Mouse (Mus musculus) hindbrain, embryonic 14.5 days (tissue): ENCODE measurements at regions not wholly inside any gene's neighbourhood (a gene's known extent, or its start where the extent isn't known, plus 50 kb on each side); places are given as distances from the start of the nearest gene placed in this dataset.
"Not testable (repeated sequence)": the region's sequence is repeated elsewhere in the genome, so short reads cannot be mapped to it uniquely, and the experiment has no call there.

Experiments used
- ATAC-seq: fragments of 200-750 bp; cut with Nextera tagmentation; 2 replicates; pipeline ENCODE4 v1.8.0; 2017; ENCODE audit warnings: moderate number of reproducible peaks, mild to moderate bottlenecking, moderate TSS enrichment, moderate library complexity; ENCODE audit not compliant: low FRiP score
- DNase-seq: peaks from one replicate; pipeline ENCODE4 v3.0.0-alpha.2; 2015; ENCODE audit warnings: low spot score
- H3K27ac ChIP-seq: fragments of 300-500 bp; sonication (generic); 2 replicates; pipeline ENCODE4 v1.5.1; 2014; ENCODE audit warnings: mild to moderate bottlenecking, moderate library complexity
- H3K27me3 ChIP-seq: fragments of 300-500 bp; sonication (generic); 2 replicates; pipeline ENCODE4 v1.6.1; 2014; ENCODE audit warnings: mild to moderate bottlenecking, low read length, mixed read lengths; ENCODE audit not compliant: control insufficient read depth, insufficient read depth
- H3K36me3 ChIP-seq: fragments of 300-500 bp; sonication (generic); replicated peaks from 2 replicates; pipeline ENCODE4 v1.6.1; 2014; ENCODE audit not compliant: control insufficient read depth, insufficient read depth
- H3K4me1 ChIP-seq: fragments of 300-500 bp; sonication (generic); replicated peaks from 2 replicates; pipeline ENCODE4 v1.6.1; 2014; ENCODE audit warnings: antibody characterized with exemption, low read length, mixed read lengths; ENCODE audit not compliant: control insufficient read depth, insufficient read depth
- H3K4me2 ChIP-seq: fragments of 300-500 bp; sonication (generic); replicated peaks from 2 replicates; pipeline ENCODE4 v1.6.1; 2014; ENCODE audit warnings: mild to moderate bottlenecking, moderate library complexity
- H3K4me3 ChIP-seq: fragments of 300-500 bp; sonication (generic); replicated peaks from 2 replicates; pipeline ENCODE4 v1.5.1; 2014; ENCODE audit warnings: mild to moderate bottlenecking, low read length
- H3K9ac ChIP-seq: fragments of 300-500 bp; sonication (generic); 2 replicates; pipeline ENCODE4 v1.6.1; 2014
- H3K9me3 ChIP-seq: fragments of 300-500 bp; sonication (generic); 2 replicates; pipeline ENCODE4 v1.6.1; 2016; ENCODE audit warnings: low read length; ENCODE audit not compliant: control insufficient read depth
- WGBS: fragments of 180-500 bp; shearing (Covaris S2); extraction: QIAGEN DNeasy Blood & Tissue Kit; methylation state at CpG from one replicate; pipeline ENCODE4 v1.1.7; 2014; 5-methylcytosine and 5-hydroxymethylcytosine counted together

GRCm38 (mm10) chr13:3216070-3216469 lies 321.8 kb upstream of the Gdi2 start:
- not testable (repeated sequence) for H3K4me1 ChIP-seq, H3K27ac ChIP-seq, H3K4me2 ChIP-seq, H3K27me3 ChIP-seq, H3K36me3 ChIP-seq, H3K4me3 ChIP-seq, H3K9me3 ChIP-seq, H3K9ac ChIP-seq
- DNase-seq: peak; percentile 48
- peak; percentile 14; the same call in 1 of the 2 replicates for ATAC-seq
- 45% methylated on average over 3 of the region's 3 CpGs for WGBS

GRCm38 (mm10) chr13:3221005-3221621 lies 316.8 kb upstream of the Gdi2 start:
- H3K9me3 ChIP-seq, H3K9ac ChIP-seq, H3K4me1 ChIP-seq, H3K27me3 ChIP-seq, DNase-seq, H3K36me3 ChIP-seq, H3K27ac ChIP-seq: not testable (repeated sequence)
- Histone ChIP-seq H3K4me2 (peak overlapping the region; percentile 43), H3K4me3 (peak overlapping the region; percentile 16; the same call in 1 of the 2 replicates)
- 40% methylated on average over 10 of the region's 10 CpGs for WGBS
- peak; percentile 56; the same call in 1 of the 2 replicates for ATAC-seq

- peak overlapping the region; percentile 16; the same call in 1 of the 2 replicates for H3K4me3 ChIP-seq
- H3K9me3 ChIP-seq: no peaks in the 10 kb centered on the region
- no peaks in the 10 kb centered on the region for H3K27me3 ChIP-seq
- H3K36me3 ChIP-seq: no peaks in the 10 kb centered on the region
- peak overlapping the region; percentile 43 for H3K4me2 ChIP-seq
- no peak overlapping the region for H3K27ac ChIP-seq
- WGBS: 48% methylated on average over 16 of the region's 16 CpGs
- no peaks in the 10 kb centered on the region for H3K4me1 ChIP-seq
- ATAC-seq (peak; percentile 53; the same call in 1 of the 2 replicates), DNase-seq (no peak)
- no peak overlapping the region for H3K9ac ChIP-seq
Measured at GRCm38 (mm10) chr13:3221622-3222021, 316.2 kb upstream of the Gdi2 start.

GRCm38 (mm10) chr13:3258379-3258778 lies 279.5 kb upstream of the Gdi2 start:
- H3K9ac ChIP-seq: no peak overlapping the region
- ATAC-seq: no peak
- no peaks in the 10 kb centered on the region for H3K9me3 ChIP-seq
- H3K4me3 ChIP-seq: no peak overlapping the region
- 89% methylated on average over 1 of the region's 1 CpGs for WGBS
- H3K4me2 ChIP-seq: no peak overlapping the region
- H3K27me3 ChIP-seq: no peaks in the 10 kb centered on the region
- H3K27ac ChIP-seq: no peak overlapping the region
- no peak for DNase-seq
- no peaks in the 10 kb centered on the region for H3K4me1 ChIP-seq
- H3K36me3 ChIP-seq: no peaks in the 10 kb centered on the region

- not testable (repeated sequence) for H3K4me1 ChIP-seq, ATAC-seq, H3K27ac ChIP-seq, DNase-seq, H3K36me3 ChIP-seq, H3K4me2 ChIP-seq, H3K27me3 ChIP-seq, H3K9ac ChIP-seq, H3K4me3 ChIP-seq, H3K9me3 ChIP-seq
- WGBS: 55% methylated on average over 1 of the region's 1 CpGs
Measured at GRCm38 (mm10) chr13:3276130-3276529, 261.7 kb upstream of the Gdi2 start.
